Mouse (Mus musculus) megakaryocyte-erythroid progenitor cell, adult 5 weeks (primary cell): Measurements from ENCODE around the gene Susd6. TPM values are rescaled to one million over a fixed set of nuclear protein-coding genes. Genes with fewer than 3 reads are reported as not detected.

Experiments
- polyA plus RNA-seq: library from polyadenylated mRNA; stranded (reverse); fragments of >175 nt; gene quantifications from 2 replicates; pipeline ENCODE4 v1.2.3, GENCODE M21; 2012

Susd6 gene
- polyA plus RNA-seq: 13.5 and 14.2 TPM in 2 replicates

DNA sequence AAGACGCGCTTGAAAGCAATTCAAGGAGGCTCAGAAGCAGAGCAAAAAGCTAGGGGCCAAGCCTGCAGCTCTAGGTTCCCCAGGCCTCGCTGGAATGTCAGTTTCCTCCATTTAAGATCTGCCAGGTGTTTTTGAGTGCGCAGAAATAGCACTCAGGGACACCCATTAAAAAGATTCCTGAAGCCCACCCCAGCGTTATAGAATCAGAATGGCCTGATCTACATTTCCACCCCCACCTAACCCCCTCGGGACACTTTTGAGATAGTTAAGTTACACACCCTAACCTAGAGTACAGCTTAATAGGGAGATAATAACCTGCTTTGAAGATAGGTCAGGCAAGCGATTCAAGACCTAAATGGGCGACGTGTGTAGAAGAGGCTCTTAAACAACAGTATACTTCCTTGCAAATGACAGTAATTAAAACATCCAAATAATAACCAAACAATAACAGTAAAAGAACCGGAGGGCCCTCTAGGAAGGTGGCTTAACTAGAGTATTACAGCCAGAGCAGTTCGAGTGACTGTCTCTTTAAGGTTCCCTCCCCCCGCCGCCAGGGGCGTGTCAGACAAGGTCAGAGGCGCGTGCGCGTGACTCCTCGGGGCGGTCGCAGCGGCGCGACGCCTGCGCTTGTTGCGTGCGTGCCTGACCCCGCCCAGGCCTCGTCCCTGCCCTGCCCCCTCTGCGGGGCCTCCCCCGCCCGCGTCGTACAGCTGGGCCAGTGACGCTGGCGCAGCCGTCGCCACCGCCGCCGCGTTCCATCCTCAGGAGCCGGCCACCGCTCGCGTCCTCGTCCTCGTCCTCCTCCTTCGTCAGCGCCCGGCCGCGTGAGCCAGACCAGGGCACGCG is at the start of gene Susd6:
Gene Susd6, plus strand, starts transcription at position 662 of the 846 bp plus-strand sequence.

DNA sequence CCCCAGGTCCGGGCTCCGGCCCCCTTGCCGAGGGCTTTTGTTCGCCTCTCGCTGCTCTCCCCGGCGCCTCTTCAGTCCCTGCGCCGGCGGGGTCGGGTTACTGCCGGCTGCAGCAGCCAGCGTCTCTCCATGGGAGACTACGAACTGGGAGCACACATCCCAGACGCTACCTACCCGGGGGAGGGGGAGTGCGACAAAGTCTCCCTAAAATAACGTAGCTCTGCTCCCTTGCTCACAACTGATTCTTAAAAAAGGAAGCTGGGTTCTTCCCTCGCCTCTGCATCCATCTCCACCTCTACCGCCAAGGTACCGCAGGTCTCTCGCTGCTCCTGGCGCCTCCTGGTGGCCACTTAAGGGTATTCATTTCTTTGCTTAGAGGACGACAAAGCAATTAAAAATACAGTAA is 29.9 kb upstream of the Susd6 start, which contains the start of gene Ccdc177:
Gene Ccdc177, minus strand, starts transcription at position 292 of the 406 bp plus-strand sequence.

Other genes starting within 250 kb of the Susd6 start
- 10.6 and 12.8 TPM in 2 replicates for gene Slc39a9, start 146.6 kb upstream of the Susd6 start, polyA plus RNA-seq
- gene Erh, start 146.2 kb upstream of the Susd6 start, polyA plus RNA-seq: 28.5 and 34.4 TPM in 2 replicates
- 0.11 TPM in 1 of 2 replicates, not detected in the other for gene Plekhd1, start 97.9 kb upstream of the Susd6 start, polyA plus RNA-seq
- 0.02 TPM in 1 of 2 replicates, not detected in the other for gene Ccdc177, start 29.8 kb upstream of the Susd6 start, polyA plus RNA-seq
- 171 and 276 TPM in 2 replicates for gene Srsf5, start 155.0 kb downstream of the Susd6 start, polyA plus RNA-seq
- gene Slc10a1, start 178.2 kb downstream of the Susd6 start, polyA plus RNA-seq: not detected in 2 replicates
- 0.27 and 0.30 TPM in 2 replicates for gene Smoc1, start 236.3 kb downstream of the Susd6 start, polyA plus RNA-seq